Mouse (Mus musculus) layer of hippocampus, postnatal 14 days (tissue): ENCODE data around the gene Mier2. TPM values are rescaled to one million over a fixed set of nuclear protein-coding genes. Genes with fewer than 3 reads are reported as not detected.

Source experiments
- DNase-seq, 2 experiments: peaks; one replicate each; pipeline ENCODE4 v3.0.0; 2021 to 2022; ENCODE audit warnings: low spot score in 2 of 2, mixed read lengths in 1 of 2
- long read RNA-seq, 2 experiments: library from polyadenylated mRNA; stranded (forward); transcript quantifications; one replicate each; pipeline ENCODE4 v2.0.0; 2021
- total RNA-seq, 2 experiments: library from RNA; stranded (reverse); gene quantifications; 2 replicates each; pipeline ENCODE4 v1.2.3; 2021

Gene Mier2
- total RNA-seq: 10 to 100 TPM; 51.5 to 52.8 TPM
- long read RNA-seq, experiment 1, transcript Mier2-203 (14 exons, 2,676 nt): major isoform, 13 of 50 reads
- long read RNA-seq, experiment 1, partial matches to known transcripts: 5 of 50 reads
- long read RNA-seq, experiment 1, other reads (novel, unspliced or antisense): 30 of 50 reads
- long read RNA-seq, experiment 2, transcript Mier2-203 (14 exons, 2,676 nt): major isoform, 20 of 50 reads
- long read RNA-seq, experiment 2, partial matches to known transcripts: 8 of 50 reads
- long read RNA-seq, experiment 2, other reads (novel, unspliced or antisense): 21 of 50 reads

GRCm38 (mm10) chr10:79554330-79555237 lies at the start of gene Mier2:
TSS of gene Mier2 (minus strand) at chr10:79555199.
- DNase-seq: peak; percentile 80 to 81

GRCm38 (mm10) chr10:79597936-79598230 lies 42.9 kb upstream of the Mier2 start:
- no peak for DNase-seq

- peak in 1 of 2 experiments; percentile 67 for DNase-seq
Measured at GRCm38 (mm10) chr10:79597051-79597935, 42.3 kb upstream of the Mier2 start.

GRCm38 (mm10) chr10:79595590-79595929 lies 40.6 kb upstream of the Mier2 start:
- DNase-seq: no peak

- peak; percentile 59 to 74 for DNase-seq
Measured at GRCm38 (mm10) chr10:79594872-79595589, 40.0 kb upstream of the Mier2 start.

- no peak for DNase-seq
Measured at GRCm38 (mm10) chr10:79594111-79594510, 39.1 kb upstream of the Mier2 start.

- DNase-seq: no peak
Measured at GRCm38 (mm10) chr10:79590702-79591101, 35.7 kb upstream of the Mier2 start.

GRCm38 (mm10) chr10:79587752-79588126 lies 32.7 kb upstream of the Mier2 start:
- no peak for DNase-seq

- no peak for DNase-seq
Measured at GRCm38 (mm10) chr10:79587061-79587751, 32.2 kb upstream of the Mier2 start, which contains the start of gene Theg. TSS of gene Theg (minus strand) at chr10:79587331.

- DNase-seq: no peak
Measured at GRCm38 (mm10) chr10:79586243-79586642, 31.2 kb upstream of the Mier2 start.

GRCm38 (mm10) chr10:79585723-79586122 lies 30.7 kb upstream of the Mier2 start:
- DNase-seq: no peak

GRCm38 (mm10) chr10:79585136-79585535 lies 30.1 kb upstream of the Mier2 start:
- no peak for DNase-seq

GRCm38 (mm10) chr10:79584426-79584825 lies 29.4 kb upstream of the Mier2 start:
- no peak for DNase-seq

- no peak for DNase-seq
Measured at GRCm38 (mm10) chr10:79584021-79584420, 29.0 kb upstream of the Mier2 start.

GRCm38 (mm10) chr10:79581501-79581900 lies 26.5 kb upstream of the Mier2 start:
- no peak for DNase-seq

- DNase-seq: peak in 1 of 2 experiments; percentile 49
Measured at GRCm38 (mm10) chr10:79580811-79581210, 25.8 kb upstream of the Mier2 start.

- DNase-seq: no peak
Measured at GRCm38 (mm10) chr10:79580356-79580755, 25.4 kb upstream of the Mier2 start.

GRCm38 (mm10) chr10:79579781-79580180 lies 24.8 kb upstream of the Mier2 start:
- no peak for DNase-seq

- DNase-seq: no peak
Measured at GRCm38 (mm10) chr10:79578891-79579290, 23.9 kb upstream of the Mier2 start.

GRCm38 (mm10) chr10:79578276-79578675 lies 23.3 kb upstream of the Mier2 start:
- DNase-seq: no peak
